Mouse (Mus musculus) myocyte (in vitro differentiated cells): ENCODE data around the gene Noxo1.

ENCODE experiments used
- E2F4 ChIP-seq: IDR thresholded peaks from one replicate; pipeline ENCODE4 v1.6.1; 2011; ENCODE audit warnings: mild to moderate bottlenecking, control low read depth, moderate library complexity; ENCODE audit not compliant: insufficient read depth
- MYOG ChIP-seq, 3 experiments: IDR thresholded peaks; one replicate each; pipeline ENCODE4 v1.6.1; 2011; ENCODE audit warnings: control low read depth in 2 of 3, low read depth in 2 of 3, mild to moderate bottlenecking in 2 of 3; ENCODE audit not compliant: insufficient read length in 2 of 3, control insufficient read depth in 1 of 3, insufficient read depth in 1 of 3

- TF ChIP-seq MYOG (IDR thresholded peaks at IDR 0.05; ENCODE audit: control insufficient read depth in 1 of 3, insufficient read depth in 1 of 3, insufficient read length in 2 of 3, low read depth in 2 of 3) (no peak), E2F4 (no peak)
Measured at GRCm38 (mm10) chr17:24677500-24678080, 18.4 kb upstream of the Noxo1 start.
